Mouse (Mus musculus): Measurements from ENCODE around the gene Sumf2.
A peak's percentile ranks its signal among the peaks of the same experiment; 100 is the strongest.
"Not testable (repeated sequence)": the region's sequence is repeated elsewhere in the genome, so short reads cannot be mapped to it uniquely, and the experiment has no call there.

The Sumf2 gene

DNA sequence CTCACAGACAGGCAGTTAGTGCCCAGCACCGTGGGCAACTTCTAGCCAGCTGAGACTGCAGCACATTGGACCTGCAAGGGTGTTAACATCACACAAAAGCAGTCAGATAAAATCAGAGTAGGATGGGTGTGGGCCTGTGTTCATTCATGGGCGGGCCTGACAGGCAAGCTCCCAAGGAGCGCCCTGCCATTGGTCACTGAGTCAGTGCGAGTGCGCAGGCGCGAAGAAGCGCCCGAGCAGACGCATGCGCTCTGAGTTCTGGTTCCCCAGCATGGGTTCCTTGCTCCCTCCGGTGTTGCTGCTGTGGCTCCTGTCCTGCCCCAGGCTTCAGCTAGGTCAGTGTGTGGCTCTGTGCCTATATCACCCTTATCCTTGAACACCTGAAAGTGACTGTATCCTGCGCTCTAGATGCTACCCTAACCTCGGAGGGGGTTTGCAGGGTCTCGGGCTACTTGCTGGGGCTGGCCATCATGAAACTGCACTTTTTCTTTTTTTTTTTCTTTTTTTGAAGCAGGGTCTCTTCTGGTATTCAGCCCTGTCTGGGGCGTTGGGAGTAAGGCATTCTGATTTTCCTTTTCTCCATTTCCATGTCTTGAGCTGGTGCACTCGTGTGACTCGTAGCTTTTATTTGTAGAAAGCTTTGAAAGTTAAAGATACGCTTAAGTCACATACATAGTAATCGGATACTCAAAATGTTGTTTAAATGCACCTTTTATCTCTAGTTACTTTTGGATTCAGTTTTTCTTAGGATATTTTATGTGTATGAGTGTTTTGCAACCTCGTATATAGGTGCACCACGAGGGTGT lies at the start of gene Sumf2:
Gene Sumf2 (plus strand): TSS at position 235 of the 806 bp plus-strand sequence.
- DNase-seq (ENCODE audit: low spot score): peak; percentile 95

DNA sequence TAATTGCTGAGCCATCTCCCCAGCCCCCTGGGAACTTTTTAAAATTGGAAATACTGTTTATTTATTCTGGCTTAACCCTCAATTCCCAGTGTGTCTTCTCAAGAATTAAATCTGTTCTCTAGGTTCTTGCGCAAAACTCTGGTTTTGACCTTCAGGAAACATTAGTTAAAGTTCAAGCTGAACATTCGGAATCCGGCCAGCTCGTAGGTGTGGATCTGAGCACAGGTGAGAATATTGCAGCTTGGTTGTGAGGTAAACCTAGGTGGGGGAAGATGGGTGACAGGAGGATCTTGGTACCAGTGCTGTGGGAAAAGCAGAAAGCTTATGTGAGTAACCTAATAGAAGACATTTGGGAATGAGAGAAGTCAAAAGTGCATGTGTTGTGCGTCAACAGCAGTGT lies 1.9 kb upstream of the Sumf2 start:
- no peak for DNase-seq (ENCODE audit: low spot score)

DNA sequence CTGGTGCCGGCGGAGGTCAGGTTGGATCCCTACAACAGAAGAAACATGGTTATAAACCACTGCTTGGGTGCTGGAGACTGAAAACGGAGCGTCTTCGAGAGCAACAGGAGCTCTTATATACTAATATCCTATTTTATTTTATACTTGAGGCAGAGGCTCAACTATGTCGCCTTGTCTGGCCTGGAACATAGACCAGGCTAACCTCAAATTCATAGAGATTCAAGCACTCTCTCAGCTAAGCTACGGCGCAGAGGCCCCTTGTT lies 703 bp downstream of the Sumf2 start:
- no peak for DNase-seq (ENCODE audit: low spot score)

DNA sequence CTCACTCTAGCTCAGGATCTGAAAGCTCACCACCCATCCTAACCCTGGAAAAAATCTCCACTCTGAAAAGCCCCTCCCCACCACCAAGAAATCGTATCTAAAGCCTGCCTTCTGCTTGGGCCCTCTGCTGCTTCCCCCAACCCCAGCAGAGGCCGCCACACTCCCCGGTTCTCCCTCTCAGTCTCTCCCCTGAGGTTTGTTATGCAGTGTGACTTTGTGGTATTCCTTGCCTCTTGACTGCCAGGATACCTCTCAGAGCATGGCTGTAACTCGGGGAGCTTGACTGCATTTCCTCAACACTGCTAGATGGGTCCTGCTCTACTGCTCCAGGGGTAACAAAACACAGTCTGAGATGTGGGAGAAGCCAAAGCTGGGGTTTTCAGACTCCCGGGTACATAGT lies 8.4 kb downstream of the Sumf2 start:
- no peak for DNase-seq (ENCODE audit: low spot score)

DNA sequence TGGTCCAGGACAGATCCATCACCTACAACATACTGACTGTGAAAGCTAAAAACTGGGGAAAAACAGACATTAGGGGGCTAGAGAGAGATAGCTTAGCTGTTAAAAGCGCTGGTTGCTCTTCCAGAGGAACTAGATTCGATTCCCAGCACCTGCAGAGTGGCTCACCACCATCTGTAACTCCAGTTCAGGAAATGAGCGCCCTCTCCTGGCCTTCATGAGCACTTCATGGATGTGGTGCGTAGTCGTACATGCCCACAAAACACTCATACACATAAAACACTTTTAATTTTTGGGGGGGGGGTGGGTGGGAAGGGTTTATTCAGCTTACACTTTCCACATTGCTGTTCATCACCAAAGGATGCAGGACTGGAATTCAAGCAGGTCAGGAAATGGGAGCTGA lies 9.6 kb downstream of the Sumf2 start:
- DNase-seq (ENCODE audit: low spot score): no peak

DNA sequence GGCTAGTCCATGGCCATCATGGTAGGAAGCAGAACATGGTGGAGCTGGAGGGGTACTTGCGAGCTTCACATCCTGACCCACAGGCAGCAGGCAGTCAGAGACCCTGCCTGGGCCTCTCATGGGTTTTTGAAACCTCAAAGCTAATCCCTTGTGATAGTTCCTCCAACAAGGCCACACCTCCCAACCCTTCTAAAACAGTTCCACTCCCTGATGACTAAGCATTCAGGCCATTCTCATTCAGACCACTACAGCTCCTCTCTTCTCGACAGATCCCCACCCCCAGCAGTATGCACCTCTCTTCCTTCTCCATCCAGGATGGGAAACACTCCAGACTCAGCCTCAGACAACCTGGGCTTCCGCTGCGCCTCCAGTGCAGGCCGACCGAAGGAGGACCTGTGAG lies 15.5 kb downstream of the Sumf2 start:
- DNase-seq (ENCODE audit: low spot score): no peak

DNA sequence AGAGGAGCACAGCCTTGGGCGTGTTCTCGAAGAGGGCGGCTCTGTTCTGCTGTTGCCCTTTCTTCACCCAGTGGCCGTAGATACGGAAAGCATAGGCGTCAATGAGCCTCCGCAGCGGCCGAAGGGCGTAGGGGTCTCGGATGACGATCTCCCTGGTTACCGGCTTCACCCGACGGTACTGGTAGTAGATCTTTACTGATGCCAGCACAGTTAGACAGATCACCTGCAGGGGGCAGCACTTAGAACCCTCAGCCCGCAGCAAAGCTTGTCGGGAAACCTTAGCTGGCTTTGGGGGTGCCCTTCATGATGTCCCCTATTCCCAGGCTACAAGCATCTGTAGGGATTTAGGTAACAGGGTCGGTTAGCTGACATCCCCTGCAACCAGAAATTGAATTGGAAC lies 17.7 kb downstream of the Sumf2 start:
- peak; percentile 42 for DNase-seq (ENCODE audit: low spot score)

DNA sequence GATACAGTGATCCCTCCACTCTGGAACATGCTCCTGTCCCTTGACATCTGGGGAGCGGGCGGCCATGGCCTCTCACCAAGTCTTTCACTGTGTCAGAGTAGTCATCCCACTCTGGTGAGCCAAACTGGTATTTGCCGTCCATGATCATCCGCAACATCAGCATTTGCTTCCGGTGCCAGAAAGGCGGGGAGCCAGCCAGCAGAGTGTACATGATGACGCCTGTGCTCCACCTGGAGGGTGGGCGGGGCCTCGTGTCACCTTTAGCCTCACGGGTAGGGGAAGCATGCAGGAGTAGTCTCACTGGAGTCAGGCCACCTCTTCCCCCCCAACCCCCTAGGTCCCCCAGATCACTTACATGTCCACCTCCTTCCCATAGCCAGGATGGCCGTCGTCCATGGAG lies 19.1 kb downstream of the Sumf2 start:
- DNase-seq (ENCODE audit: low spot score): no peak

DNA sequence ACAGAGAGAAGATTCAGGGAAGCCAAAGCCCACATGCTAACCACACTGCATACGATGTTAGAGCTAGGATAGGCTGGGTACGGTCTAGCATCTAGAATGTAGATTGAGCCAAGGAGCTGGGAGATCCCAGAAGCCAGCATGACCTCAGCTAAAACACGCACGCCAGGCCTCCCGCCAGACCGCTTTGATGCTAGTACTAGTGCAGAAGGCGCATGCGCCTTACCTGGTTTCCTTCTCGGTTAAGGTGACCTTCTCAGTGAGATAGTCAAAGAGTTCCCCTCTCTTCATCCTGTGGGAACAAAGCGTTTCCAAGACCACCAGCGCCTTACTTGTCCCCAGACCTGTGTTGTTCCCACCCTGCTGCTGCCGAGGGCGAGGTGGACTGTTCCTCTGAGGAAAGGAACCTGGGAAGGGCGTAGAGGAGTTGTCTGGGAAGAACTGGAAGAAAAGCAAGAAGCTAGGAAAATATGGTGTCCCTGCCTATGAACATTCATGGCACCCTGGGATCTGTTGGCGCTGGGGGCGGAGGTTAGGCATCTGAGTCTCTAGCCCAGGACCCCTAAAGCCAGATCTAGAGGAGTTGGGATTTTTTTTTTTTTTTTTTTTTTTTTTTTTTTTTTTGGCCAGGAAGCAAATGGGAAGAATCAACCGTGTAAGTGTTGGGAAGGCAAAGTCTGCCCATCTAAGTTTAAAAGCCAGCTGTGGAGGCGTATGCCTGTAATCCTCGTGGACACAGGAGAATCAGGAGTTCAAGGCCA lies 22.6 kb downstream of the Sumf2 start:
- DNase-seq (ENCODE audit: low spot score): no peak

DNA sequence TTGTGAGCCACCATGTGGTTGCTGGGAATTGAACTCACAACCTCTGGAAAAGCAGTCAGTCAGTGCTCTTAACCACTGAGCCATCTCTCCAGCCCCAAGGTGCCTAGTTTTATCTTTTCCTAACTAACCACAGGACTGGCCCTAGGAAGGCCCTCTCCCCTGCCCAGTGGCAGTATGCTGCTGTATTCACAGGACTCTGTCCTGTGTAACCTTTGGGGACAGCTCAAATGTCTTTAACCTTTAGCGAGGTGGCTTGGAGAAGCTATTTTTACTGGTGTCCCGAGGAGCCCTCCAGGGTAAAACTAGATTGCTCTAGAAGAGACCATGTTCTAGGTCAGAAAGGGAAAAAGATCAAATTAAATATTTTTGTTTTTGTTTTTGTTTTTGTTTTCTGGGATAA lies 24.5 kb downstream of the Sumf2 start:
- no peak for DNase-seq (ENCODE audit: low spot score)

DNA sequence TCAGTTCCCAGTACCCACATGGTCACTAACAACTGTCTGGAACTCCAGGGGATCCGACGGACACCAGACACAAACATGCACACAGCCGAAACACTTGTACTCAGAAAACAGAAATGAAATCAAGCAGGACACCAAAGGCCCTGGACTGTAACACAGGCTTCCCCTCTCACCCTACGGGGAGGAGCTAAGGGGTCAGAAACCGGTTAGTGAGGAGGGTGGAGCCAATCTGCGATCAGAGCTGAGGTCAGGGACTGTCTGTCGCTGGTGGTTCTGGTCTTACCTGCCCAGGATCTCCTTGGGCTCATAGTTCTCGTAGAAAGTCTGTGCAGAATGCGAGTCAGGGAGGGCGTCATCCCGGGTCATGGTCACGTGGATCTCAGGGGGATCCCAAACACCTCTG lies 27.2 kb downstream of the Sumf2 start:
- no peak for DNase-seq (ENCODE audit: low spot score)

DNA sequence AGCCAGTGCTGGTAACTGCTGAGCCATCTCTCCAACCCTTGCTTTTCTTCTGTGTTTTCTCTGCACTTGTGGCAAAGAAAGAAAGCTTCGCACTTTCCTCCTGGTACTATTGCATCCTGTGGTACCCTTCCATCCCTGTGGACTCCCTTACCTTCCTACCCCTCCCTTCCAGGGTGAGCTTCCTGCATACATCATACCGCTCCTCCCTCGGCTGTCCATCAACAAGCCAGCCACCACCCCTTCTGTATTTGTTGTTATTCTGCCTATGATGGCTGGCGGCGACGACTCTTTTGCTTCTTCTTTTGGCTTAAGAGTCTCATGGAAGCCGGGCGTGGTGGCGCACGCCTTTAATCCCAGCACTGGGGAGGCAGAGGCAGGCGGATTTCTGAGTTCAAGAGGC lies 28.3 kb downstream of the Sumf2 start:
- no peak for DNase-seq (ENCODE audit: low spot score)

DNA sequence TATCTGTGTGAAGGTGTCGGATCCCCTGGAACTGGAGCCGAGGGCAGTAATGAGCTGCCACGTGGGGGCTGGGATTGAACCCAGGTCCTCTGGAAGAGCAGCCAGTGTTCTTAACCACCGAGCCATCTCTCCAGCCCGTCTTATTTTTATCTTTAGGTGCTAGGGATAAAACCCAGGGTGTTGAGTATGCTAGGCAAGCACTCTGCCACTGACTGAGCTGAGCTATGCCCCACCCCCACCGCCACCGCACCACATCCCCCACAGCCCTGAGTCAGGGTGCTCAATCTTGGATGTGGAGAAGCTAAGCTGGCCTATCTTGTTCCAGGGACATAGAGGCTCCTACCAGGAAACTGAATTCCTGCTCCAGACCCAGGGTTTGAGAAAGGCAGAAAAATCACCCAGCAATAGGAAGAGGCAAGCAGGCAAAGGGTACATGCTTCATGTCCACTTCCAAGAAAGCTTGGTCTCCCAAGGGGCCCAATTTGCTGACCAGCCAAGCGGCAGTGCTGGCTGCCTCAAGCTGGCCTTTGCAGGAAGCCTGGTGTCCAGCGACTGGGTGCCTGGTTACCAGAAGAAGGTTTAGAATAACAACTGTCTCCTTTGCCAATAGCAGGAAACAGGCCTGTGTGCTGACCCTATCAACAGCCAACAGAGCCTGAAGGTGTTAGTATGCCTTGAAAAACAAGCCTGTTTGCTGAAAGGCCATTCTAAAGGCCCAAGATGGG lies 31.1 kb downstream of the Sumf2 start:
- no peak for DNase-seq (ENCODE audit: low spot score)

DNA sequence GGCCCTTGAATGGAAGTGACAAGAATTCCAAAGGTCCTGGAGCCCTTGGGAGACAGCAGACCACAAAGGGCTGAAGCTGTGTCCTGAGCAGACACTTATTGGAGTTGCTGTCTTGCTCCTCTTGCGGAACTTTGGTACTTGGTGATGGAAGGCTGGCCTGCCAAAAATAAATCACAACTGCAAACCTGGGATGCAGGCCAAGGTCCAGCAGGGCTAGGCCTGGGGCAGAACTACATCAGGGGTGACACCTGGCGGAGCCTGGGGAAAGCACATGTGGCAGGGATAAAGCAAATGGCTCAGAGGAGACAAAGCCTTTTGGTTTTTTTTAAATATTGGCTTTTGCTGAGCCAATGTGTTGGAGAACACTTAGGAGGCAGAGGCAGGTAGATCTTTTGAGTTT lies 32.2 kb downstream of the Sumf2 start:
- DNase-seq (ENCODE audit: low spot score): no peak

DNA sequence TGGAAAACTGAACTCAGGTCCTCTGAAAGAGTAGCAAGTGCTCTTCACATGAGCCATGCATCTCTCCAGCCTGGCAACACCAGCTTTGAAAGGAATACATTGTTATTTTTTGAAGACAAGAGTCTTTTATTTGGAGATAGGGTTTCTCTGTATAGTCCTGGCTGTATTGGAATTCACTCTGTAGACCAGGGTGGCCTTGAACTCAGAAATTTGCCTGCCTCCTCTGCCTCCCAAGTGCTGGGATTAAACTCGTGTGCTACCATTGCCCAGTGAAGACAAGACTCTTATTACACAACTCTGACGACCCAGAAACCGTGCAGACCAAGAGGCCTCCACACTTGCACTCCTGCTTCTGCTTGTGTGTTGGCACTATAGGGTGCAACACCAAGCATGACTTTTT lies 33.1 kb downstream of the Sumf2 start:
- DNase-seq (ENCODE audit: low spot score): no peak

DNA sequence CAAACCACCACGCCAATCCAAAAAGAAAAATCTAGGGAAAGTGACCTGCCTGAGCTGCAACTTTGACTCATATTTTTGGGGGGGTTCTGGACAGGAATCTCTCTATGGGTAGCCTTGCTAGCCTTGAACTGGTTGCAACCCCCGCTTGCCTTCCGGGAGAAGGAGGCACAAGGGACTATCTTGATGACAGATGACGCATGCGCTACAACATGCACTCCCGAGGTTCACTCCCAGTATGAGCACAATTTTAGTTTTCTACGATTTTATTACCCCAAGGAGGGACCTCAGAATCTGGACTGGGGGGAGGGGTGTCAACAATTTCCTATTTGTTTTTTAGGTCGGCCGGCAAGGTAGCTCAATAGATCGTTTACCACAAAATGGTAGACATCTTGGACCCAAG lies 39.5 kb downstream of the Sumf2 start:
- DNase-seq (ENCODE audit: low spot score): peak; percentile 61

DNA sequence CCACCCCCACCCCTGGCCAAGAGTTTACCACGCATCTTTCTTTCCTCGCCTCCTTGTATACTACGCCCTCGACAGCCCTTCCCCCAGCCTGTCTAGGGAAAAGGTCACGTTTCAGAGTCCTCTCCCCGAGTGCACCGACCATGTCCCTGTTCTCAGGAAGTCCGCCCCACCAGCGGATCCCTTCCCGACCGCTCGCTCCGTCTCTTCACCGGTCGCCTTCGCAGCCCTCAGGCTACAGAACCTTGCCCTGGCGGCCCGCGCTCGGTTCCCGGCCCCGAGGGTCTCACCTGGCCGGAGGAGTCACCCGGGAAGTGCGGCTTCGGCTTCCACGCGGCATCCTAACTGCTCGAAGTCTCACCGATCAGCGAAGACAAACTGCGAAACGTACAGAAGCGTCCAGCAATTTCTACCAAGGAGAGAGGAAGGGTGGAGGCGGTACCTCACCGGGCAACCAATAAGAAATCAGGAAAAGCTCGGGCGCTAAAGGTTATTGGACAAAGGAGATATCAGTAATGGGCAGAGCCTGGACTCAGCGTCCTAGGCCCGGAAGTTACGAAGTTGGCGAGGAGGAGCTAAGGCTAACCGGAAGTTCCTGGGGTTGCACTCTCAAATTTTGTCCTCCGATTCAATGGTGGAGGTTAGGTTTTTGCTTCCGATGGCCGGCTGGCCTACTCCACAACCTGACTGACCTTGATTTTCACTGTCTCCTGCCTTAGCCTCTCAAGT lies 40.3 kb downstream of the Sumf2 start, which contains the start of gene Chchd2:
Gene Chchd2 (minus strand): TSS at position 560 of the 726 bp plus-strand sequence.
- peak; percentile 97 for DNase-seq (ENCODE audit: low spot score)

DNA sequence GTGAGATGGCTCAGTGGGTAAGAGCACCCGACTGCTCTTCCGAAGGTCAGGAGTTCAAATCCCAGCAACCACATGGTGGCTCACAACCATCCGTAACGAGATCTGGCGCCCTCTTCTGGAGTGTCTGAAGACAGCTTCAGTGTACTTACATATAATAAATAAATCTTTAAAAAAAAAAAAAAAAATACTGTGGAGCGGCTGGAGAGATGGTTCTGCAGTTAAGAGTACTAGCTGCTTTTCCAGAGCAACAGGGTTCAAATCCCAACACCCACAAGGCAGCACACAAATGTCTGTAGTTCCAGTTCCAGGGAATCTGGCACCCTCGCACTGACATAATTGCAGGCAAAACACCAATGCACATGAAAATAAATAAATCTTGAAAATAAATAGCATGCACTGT lies 43.6 kb downstream of the Sumf2 start:
- not testable (repeated sequence) for DNase-seq (ENCODE audit: low spot score)

DNA sequence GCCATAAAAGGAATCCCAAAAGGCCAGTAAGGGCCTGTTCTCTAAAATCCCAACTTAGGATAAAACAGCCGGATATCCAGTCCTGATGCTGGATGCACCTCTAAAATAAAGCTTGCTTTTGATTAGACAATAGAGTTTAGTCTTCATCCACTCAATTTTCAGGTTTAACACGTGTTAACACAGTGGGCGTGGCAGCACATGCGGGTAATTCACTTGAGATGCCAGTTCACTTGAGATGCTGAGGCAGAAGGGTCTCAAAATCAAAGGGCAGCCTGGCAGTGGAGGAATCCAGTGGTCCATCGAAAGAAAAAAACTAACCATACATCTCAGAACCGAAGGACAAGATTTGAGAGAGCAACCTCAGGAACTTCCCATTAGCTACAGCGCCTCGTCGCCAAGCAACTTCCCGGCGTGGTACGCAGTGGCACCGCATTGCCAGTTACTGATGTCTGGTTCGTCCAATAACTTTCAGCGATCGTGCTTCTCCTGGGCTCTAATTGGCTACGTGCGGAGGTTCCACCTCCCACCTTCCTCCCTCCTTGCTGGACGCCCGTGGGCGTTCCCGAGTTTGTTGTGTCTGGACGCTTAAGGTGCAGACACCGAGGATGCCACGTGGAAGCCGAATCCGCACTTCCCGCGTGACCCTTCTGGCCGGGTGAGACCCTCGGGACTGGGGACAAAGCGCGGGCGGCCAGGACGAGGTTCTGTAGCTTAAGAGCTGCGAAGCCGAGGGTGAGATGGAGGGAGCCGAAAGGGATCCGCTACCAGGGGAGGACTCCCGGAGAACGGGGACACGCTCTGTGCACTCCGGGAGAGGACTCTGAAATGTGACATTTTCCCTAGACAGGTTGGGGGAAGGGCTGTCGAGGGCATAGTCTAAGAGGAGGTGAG lies 48.7 kb downstream of the Sumf2 start, which contains the start of gene Zbed5:
Gene Zbed5 (plus strand): TSS at position 526 of the 891 bp plus-strand sequence.
- peak; percentile 89 for DNase-seq (ENCODE audit: low spot score)

DNA sequence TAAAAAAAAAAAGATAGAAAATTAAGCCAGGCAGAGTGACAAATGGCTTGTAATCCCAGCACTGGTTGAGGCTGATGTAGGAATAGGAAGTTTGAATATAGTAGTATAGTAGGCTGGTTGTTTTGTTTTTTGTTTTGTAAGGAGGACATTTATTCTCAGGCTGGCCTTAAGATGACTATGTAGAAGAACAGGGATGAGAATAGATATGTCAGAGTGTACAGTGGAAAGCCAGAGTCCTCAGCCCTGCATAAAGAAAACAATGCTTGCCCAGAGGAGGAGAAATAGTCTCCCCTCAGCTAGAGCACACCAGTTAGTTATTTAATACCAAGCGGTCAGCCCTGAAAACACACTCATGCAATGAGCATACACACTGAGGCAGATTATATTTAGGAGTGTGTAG lies 51.7 kb downstream of the Sumf2 start, which contains the start of gene Phkg1:
Gene Phkg1 (minus strand): TSS at position 101 of the 400 bp plus-strand sequence.
- DNase-seq (ENCODE audit: low spot score): no peak

DNA sequence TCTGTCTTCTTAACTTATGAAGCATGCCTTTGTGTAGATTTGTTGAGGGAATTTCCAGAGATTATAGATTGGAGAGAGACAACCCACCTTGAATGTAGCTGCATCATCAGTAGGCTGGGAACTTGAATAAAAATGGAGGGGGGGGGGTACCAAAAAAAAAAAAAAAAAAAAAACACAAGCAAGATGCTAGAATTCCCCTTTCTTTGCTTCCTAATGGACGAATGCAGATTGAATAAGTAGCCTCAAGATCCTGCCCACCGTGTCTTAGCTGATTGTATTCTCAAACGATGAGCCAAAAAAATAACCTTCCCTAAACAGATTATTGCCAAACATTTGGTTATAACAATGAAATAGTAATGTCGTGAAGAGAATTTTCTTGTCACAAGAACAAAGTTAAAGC lies 61.0 kb downstream of the Sumf2 start:
- no peak for DNase-seq (ENCODE audit: low spot score)
